Mouse (Mus musculus) testis, postnatal 10 days (tissue): ENCODE results near the gene Bnip2.
"Not testable (repeated sequence)": the region's sequence is repeated elsewhere in the genome, so short reads cannot be mapped to it uniquely, and the experiment has no call there.

Source experiments
- DNase-seq: peaks from one replicate; pipeline ENCODE4 v3.0.0; 2021; ENCODE audit warnings: low spot score

Bnip2 gene

GRCm38 (mm10) chr9:70011537-70012407, 22.5 kb downstream of the Bnip2 start:
- DNase-seq, result no peak

- DNase-seq, result peak; percentile 97
Observed at GRCm38 (mm10) chr9:70012408-70012901, 23.2 kb downstream of the Bnip2 start, which contains the start of gene Gtf2a2. Gene Gtf2a2 (plus strand): TSS chr9:70012550.

- DNase-seq, result no peak
Observed at GRCm38 (mm10) chr9:70015632-70016031, 26.4 kb downstream of the Bnip2 start.

- no peak for DNase-seq
Observed at GRCm38 (mm10) chr9:70018879-70019278, 29.6 kb downstream of the Bnip2 start.

- no peak for DNase-seq
Observed at GRCm38 (mm10) chr9:70021610-70022009, 32.3 kb downstream of the Bnip2 start.

GRCm38 (mm10) chr9:70022083-70022482, 32.8 kb downstream of the Bnip2 start:
- no peak for DNase-seq

- not testable (repeated sequence) for DNase-seq
Observed at GRCm38 (mm10) chr9:70023615-70024014, 34.3 kb downstream of the Bnip2 start.

GRCm38 (mm10) chr9:70024648-70025047, 35.4 kb downstream of the Bnip2 start:
- DNase-seq, result no peak

GRCm38 (mm10) chr9:70025365-70026012, 36.2 kb downstream of the Bnip2 start:
- no peak for DNase-seq

- no peak for DNase-seq
Observed at GRCm38 (mm10) chr9:70032167-70032566, 42.9 kb downstream of the Bnip2 start.

- no peak for DNase-seq
Observed at GRCm38 (mm10) chr9:70033056-70033455, 43.8 kb downstream of the Bnip2 start.

GRCm38 (mm10) chr9:70034702-70035101, 45.4 kb downstream of the Bnip2 start:
- no peak for DNase-seq

GRCm38 (mm10) chr9:70036646-70037045, 47.4 kb downstream of the Bnip2 start:
- DNase-seq, result no peak

GRCm38 (mm10) chr9:70037988-70038387, 48.7 kb downstream of the Bnip2 start, which contains the start of gene Gcnt3:
Gene Gcnt3 (minus strand): TSS chr9:70038088.
- DNase-seq, result no peak

- no peak for DNase-seq
Observed at GRCm38 (mm10) chr9:70039597-70040385, 50.5 kb downstream of the Bnip2 start.

GRCm38 (mm10) chr9:70040570-70040969, 51.3 kb downstream of the Bnip2 start:
- no peak for DNase-seq

- no peak for DNase-seq
Observed at GRCm38 (mm10) chr9:70042137-70042536, 52.9 kb downstream of the Bnip2 start.

- DNase-seq, result no peak
Observed at GRCm38 (mm10) chr9:70042935-70043334, 53.7 kb downstream of the Bnip2 start.

GRCm38 (mm10) chr9:70044865-70045264, 55.6 kb downstream of the Bnip2 start:
- DNase-seq, result no peak

- DNase-seq, result no peak
Observed at GRCm38 (mm10) chr9:70046255-70046654, 57.0 kb downstream of the Bnip2 start.

- no peak for DNase-seq
Observed at GRCm38 (mm10) chr9:70047839-70048238, 58.6 kb downstream of the Bnip2 start.

- no peak for DNase-seq
Observed at GRCm38 (mm10) chr9:70048280-70048679, 59.0 kb downstream of the Bnip2 start.
